Mouse (Mus musculus) spleen, postnatal 10 days (tissue): ENCODE results near the gene Mc1r.
"Not testable (repeated sequence)": the region's sequence is repeated elsewhere in the genome, so short reads cannot be mapped to it uniquely, and the experiment has no call there.

Experiments used
- DNase-seq, 2 experiments: peaks; one replicate each; pipeline ENCODE4 v3.0.0; 2021 to 2022; ENCODE audit warnings: low spot score in 2 of 2

The Mc1r gene

DNA sequence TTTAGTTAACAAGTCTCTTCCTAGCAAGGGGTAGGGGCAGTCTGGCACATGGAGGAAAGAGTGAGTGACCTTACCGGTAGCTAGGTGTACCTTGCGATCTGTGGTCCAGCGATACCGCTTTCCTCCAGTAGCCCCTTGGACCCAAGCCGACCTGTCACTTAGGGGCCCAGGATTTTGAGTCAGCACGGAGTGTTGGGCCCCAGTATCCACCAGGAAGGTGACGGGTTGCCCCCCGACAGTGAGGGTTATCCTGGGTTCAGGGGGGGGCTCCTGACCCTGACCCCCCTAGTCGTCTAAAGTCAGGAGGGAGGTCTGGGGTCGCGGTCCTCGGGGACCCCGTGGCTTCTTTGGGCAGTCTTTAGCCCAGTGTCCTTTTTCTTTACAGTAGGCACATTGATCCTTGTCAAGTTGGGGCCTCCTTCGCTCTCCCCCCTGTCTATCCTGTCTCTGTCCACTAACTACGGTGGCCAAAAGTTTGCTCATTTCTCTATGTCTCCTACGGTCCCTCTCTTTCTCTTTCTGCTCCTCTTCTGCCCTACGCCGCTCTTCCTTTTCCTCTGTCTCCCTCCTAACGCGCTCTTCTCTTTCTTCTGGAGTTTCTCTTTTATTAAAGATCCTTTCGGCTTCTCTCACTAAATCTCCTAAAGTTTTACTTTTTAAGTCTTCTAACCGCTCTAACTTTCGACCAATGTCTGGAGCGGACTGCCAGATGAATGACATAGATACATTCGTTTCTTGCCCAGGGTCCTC is 24.9 kb downstream of the Mc1r start:
- DNase-seq, result no peak

DNA sequence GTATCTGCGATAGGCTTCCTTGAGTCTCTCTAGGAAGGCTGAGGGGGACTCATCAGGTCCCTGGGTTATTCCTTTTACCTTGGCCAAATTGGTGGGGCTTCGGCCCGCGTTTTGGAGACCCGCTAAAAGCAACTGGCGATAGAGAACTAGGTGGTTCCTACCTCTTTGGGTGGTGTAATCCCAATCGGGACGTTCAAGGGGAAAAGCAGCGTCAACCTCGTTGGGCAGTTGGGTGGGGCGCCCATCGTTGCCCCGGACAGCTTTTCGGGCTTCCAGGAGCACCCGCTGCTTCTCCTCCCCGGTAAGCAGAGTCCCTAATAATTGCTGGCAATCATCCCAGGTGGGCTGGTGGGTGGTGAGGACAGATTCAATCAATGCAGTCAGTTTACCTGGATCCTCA is 25.5 kb downstream of the Mc1r start:
- DNase-seq, result no peak

DNA sequence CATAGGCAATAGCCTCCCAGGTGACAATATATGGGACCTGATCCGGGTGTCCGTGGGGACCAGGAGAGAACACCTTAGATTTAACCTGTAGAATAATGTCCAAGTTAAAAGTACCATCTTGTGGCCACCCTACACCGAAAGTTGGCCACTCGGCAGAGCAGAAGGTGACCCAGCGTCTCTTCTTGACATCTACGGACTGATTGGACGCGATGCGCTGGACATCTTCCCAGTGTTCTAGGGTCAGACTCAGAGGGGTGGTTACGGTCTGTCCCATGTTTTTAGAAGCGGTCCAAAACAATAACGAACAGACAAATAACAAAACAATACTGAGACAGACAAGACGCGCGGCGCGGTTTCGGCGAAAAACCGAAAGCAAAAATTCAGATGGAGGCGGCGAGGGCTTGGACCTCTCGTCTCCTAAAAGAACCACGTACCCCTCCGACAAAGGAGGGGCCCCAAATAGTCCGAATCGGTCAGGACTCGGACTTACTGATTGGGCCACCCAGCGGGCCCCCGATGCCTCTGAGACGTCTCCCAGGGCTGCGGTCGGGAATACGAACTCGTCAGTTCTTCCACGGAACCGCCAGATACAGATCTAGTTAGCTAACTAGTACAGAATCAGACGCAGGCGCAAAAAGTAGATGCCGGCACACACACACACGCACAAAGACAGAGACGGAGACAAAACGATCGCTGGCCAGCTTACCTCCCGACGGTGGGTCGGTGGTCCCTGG is 26.5 kb downstream of the Mc1r start:
- not testable (repeated sequence) for DNase-seq

DNA sequence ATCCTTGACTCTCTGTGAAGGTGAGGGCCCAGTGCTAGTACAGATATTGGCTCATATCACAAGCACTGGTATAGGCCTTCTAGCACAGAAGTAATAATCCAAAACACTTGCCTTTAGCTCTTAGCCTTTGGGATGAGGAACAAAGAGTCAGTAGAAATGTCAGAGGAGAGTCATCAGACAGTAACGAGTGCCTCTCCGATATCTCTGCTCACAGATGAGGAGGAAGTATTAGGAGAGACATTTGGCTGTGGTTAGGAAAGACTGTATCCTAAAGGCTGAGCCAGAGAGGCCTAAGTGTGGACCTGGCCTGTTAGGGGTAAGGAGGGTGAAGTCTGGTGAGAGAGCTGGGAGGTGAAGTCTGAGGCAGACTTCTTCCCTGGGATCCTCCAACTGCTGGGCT is 34.9 kb downstream of the Mc1r start:
- DNase-seq, result no peak

DNA sequence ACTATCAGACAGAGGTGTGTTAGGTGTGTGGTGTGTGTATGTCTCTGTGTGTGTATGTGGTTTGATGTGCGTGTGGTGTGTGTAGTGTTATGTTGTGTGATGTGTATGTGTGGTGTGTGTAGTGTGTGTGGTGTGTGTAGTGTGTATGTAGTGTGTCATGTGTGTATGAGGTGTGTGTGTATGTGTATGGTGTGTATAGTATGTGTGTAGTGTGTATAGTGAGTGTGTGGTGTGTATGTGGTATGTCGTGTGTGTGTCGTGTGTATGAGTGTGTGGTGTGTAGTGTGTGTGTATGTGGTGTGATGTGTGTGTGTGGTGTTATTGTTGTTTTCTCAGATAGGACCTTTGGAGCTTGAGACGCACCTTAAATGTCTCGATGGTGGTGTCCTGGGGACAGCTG is 35.4 kb downstream of the Mc1r start:
- no peak for DNase-seq

DNA sequence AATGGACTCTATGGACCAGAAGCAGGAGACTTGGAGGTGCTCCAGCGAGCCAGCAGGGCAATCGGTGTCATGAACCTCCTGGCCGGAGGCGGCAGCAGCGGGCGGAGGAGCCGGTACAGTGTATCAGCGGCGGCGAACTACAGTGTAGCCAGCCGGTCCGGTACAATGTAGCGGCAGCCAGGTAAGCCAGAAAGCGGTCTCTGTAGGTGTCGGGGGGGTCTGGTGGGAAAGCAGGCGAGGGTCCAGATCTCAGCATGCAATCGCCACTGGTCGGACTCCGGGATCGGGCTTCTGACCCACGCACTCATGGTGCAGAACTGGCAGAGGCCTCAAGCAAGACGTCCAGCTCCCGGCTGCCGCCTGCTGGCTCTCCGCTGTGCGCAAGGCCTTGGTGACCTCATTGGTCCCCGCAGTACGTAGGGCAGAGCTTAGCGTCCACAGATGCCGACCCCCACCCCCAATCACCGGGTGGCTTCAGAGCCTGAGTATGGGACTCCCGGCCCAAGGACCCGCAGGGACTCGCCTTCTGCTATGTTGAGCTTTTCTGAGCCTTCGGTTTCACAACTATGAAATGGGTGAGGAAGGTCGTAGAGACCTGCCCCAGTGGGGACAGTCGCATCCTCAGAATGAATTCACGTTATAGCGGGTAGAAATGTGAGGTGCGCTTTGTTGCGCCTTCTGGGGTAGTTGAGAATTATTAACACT is 36.1 kb downstream of the Mc1r start:
- peak; percentile 96 to 97 for DNase-seq

DNA sequence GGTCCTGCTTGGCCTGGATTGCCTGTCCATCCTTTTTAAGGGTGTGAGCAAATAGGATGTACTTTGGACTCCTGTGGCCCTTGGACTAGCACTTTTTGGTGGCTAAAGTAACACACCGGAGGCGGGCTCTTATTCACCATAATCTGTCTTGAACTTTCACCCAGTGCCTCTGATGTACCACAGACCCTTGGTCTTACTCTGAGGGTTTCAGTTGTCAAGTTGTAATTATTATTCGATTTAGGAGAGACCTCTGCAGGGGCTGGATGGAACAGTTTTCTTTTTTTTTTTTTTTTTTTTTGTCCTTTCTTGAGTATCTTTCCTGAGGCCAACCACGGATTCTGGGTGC is 36.6 kb downstream of the Mc1r start:
- DNase-seq, result no peak

DNA sequence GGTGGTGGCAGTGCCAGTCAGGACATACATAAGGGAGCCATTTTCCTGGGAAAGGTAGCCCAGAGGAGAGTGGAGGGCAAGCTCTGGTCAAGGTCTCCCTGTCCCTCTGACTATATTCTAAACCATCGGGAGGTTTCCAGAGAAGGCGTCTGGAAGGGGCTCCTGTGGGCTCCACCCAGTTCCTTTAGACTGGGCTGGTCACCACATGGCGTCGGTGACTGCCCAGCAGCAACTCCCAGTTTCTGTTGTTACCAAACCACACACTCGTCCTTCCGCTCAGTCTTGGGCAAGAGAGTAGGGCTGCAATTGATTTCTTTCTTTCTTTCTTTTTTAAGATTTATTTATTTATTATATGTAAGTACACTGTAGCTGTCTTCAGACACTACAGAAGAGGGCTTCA is 37.2 kb downstream of the Mc1r start:
- DNase-seq, result no peak

DNA sequence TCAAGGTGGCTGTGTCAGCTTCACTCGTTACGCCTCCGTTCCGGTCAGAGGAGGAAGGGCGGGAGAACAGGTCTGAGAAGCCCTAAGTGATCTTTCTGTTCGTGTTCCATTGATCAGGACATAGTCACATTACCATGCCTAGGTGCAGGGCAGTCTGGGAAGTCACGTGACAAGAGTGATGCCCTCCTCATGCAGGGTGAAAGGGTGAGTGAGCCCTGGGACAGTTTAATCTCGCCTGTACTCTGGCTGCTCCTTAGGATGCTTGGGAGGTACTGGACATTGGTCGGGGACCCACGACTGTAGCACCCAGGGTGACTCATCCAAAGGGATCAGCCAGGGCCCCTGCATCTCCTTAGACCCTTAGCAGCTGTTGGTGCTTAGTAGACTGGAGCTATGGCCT is 39.1 kb downstream of the Mc1r start:
- DNase-seq, result no peak

DNA sequence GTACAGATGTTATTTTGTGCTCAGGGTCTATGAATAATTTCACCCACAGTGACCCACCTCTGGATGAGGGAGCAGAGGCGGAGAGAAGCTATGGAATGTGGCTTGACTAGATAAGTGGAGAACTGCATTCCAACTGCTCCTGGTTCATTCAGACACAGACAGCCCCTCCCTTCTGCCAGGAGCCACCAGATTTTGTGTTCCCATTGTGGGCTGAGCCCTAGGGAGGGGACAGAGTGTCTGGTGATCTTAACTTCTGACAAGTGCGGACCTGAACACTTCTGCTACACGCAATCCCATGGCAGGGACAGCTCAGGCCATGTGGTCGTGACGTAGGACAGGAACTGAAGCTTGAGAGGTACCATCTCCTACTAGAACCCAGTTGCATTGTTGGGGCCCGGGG is 39.9 kb downstream of the Mc1r start:
- no peak for DNase-seq

DNA sequence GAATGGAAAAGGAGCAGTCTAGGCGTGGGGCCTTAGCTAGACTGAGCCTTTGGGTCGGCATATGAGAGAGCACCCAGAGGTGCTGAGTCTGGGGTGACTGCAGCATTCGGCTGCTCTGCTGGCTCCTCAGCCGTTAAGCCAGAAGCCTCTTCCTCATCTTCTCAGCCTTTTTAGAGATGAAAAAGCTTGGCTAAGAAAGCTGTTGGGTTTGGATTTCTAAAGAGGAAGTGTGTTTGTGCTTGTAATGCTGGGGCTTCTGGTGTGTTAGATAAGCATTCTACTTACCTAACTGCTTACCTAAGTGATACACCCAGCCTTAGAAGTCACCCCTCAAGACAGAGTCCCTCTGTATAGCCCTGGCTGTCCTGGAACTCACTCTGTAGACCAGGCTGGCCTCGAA is 43.9 kb downstream of the Mc1r start:
- no peak for DNase-seq

DNA sequence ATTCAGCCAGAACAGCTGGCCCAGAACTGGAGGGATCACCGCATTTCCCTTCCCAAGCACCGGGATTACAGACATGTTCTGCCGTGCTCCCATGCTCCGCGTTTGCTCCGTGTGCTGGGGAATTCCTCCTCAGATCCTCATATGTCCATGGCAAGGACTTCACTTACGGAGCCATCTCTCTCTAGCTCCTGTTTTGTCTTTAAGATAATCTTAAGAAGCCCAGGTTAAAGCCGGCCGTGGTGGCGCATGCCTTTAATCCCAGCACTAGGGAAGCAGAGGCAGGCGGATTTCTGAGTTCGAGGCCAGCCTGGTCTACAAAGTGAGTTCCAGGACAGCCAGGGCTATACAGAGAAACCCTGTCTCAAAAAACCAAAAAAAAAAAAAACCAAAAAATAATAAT is 44.8 kb downstream of the Mc1r start:
- DNase-seq, result not testable (repeated sequence)

DNA sequence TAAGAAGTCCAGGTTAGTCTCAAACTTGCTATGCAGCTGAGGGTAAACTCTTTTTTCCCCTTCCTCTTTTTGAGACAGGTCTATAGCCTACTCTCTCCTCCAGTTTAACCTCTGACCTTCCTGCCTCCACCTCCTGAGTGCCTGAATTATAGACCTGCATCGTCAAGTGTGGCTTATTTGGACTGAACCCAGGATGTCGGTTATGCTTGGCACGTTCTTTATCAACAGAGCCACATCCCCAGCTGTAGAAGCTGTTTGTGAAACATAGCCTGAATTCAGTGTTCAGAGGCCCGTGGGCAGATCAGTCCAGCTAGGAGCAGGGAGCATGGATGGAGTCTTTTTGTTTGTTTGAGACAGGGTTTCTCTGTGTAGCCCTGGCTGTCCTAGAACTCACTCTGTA is 45.2 kb downstream of the Mc1r start:
- DNase-seq, result no peak

DNA sequence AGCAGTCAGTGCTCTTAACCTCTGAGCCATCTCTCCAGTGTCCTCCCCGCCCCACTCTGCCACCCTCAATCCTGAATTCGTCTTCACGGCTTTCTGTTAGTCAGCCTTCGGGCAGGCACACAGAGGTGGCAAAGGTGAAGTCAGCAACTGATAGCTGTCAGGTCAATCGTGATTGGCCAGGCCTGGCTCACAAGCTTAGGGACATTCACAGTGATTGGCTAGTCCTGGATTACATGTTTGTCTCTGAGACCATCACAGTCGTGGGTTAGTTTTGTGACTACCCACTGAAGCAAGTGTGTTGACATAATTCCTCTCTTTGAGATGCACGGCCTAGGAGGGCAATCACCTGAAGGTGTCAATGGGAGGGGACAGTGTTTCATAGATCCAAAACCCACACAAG is 46.4 kb downstream of the Mc1r start:
- DNase-seq, result no peak

DNA sequence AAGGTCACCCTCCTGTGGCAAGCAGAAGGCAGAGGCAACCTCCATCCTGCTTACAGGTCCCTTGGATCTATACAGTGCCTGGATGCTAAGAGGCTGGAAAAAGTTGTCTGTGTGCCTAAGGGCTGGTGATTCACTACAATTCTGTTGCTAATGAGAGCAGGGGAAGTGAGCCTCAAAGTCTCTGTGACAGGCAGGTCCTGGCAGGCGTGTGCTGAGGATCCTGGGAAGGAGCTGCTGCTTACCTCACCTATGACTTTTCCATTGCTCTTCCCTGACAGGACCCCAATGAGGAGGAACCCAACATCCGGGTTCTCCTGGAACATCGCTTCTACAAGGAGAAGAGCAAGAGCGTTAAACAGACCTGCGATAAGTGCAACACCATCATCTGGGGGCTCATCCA is 47.0 kb downstream of the Mc1r start:
- no peak for DNase-seq

DNA sequence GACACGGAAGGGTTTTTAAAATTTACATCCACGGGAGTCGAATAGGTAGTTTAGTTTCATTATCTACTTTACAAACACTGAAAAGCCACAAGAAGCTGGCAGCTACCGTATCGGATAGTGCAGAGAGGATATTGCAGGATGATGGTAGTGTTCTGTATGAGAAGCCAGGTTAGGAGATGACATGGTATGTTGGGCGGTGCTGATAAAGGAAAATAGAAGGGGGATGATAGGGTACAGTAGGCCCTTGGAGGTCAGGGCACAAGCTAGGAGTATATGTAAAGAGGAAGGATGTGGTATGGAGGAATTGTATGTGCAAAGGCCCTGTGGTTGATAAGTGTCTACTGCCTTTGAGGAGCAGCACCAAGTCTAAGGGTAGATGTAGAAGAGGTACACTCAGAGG is 47.7 kb downstream of the Mc1r start:
- DNase-seq, result no peak
